Mouse (Mus musculus) cerebellum, adult 2 months (tissue): Measurements from ENCODE around the gene Dvl2.

ENCODE experiments used
- CTCF ChIP-seq: fragments of 200-500 bp; IDR thresholded peaks from 2 replicates; pipeline ENCODE4 v1.5.1; 2011; ENCODE audit warnings: low read depth, mild to moderate bottlenecking, control low read depth, low read length, moderate library complexity, borderline replicate concordance; ENCODE audit not compliant: insufficient read depth
- POLR2A ChIP-seq: fragments of 200-500 bp; IDR thresholded peaks from 2 replicates; pipeline ENCODE4 v1.6.1; 2011; ENCODE audit warnings: low read length, control low read depth, borderline replicate concordance; ENCODE audit not compliant: insufficient read depth

DNA sequence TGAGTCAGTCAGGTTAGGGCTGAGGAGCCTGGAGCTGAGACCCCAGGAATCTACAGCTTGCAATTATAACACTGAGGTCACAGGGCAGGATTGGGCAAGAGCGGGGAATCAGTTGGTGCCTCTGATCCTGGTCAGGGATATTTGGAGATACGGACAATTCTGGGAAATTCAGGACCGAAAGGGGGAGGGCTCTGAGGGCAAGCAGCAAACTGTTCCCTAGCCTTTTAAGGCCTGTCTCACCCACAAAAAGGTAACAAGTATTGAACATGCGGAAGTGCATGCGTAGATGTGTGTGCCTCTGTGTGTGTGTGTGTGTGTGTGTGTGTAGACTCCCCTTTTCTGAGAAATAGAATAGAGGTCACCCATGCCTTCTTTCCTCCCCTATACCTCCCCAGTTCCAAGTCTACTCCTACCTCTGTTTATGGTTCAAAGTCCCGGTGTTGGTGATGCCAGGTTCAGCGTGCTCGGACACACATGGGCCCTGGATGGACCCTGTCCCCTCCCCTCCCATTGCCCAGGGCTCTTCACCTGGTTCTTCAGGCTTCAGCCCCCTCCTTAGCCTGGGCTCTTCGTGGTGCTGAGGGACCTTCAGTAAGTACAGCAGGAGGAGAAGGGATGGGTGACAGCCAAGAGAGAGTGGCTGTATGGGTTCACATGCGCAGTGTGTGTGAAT lies 53.6 kb downstream of the Dvl2 start, which contains the start of gene Asgr1:
- TF ChIP-seq CTCF (no peak), POLR2A (no peak)
